Mouse (Mus musculus): ENCODE measurements around the gene Pgbd5.

GRCm38 (mm10) chr8:124360911-124361310, 78.5 kb downstream of the Pgbd5 start:
- no peak for TF ChIP-seq MAFK (IDR thresholded peaks at IDR 0.05; ENCODE audit: insufficient replicate concordance, low read length)
- TF ChIP-seq CTCF (conservative IDR thresholded peaks at IDR 0.05 in 1 of 2, IDR thresholded peaks at IDR 0.05 in 1 of 2; ENCODE audit: low read depth in 2 of 2, low read length in 2 of 2), result no peak
- TF ChIP-seq EP300 (IDR thresholded peaks at IDR 0.05; ENCODE audit: low read length), result no peak
- no peak for TF ChIP-seq POLR2A (IDR thresholded peaks at IDR 0.05; ENCODE audit: low read depth, low read length)
- no peak for TF ChIP-seq ZMIZ1 (IDR thresholded peaks at IDR 0.05; ENCODE audit: low read depth, low read length)
- no peak for TF ChIP-seq USF2 (conservative IDR thresholded peaks at IDR 0.05; ENCODE audit: low read depth, low read length)
- no peak for TF ChIP-seq MEF2A (IDR thresholded peaks at IDR 0.05; ENCODE audit: borderline replicate concordance, low read depth, low read length)
- TF ChIP-seq CHD2 (IDR thresholded peaks at IDR 0.05; ENCODE audit: low read length), result no peak
- TF ChIP-seq HCFC1 (IDR thresholded peaks at IDR 0.05; ENCODE audit: low read depth, low read length), result no peak
- TF ChIP-seq E2F4 (IDR thresholded peaks at IDR 0.05; ENCODE audit: insufficient replicate concordance, low read depth, low read length), result no peak
- no peak for TF ChIP-seq JUN (IDR thresholded peaks at IDR 0.05; ENCODE audit: insufficient read depth, low read depth, low read length)

Data from CH12.LX (cell line).